Mouse (Mus musculus) kidney, adult 18-20 months (tissue): ENCODE measurements around the gene Rftn1.

ENCODE experiments used
- DNase-seq: peaks from one replicate; pipeline ENCODE4 v3.0.0; 2021

The Rftn1 gene

GRCm38 (mm10) chr17:49974996-49975395, 215.5 kb downstream of the Rftn1 start:
- DNase-seq: no peak

GRCm38 (mm10) chr17:49972164-49972563, 218.3 kb downstream of the Rftn1 start:
- no peak for DNase-seq

GRCm38 (mm10) chr17:49971057-49971456, 219.4 kb downstream of the Rftn1 start:
- no peak for DNase-seq

GRCm38 (mm10) chr17:49968467-49969207, 221.8 kb downstream of the Rftn1 start:
- peak; percentile 44 for DNase-seq

GRCm38 (mm10) chr17:49965846-49966762, 224.4 kb downstream of the Rftn1 start:
- DNase-seq: no peak

- DNase-seq: no peak
Measured at GRCm38 (mm10) chr17:49965035-49965434, 225.4 kb downstream of the Rftn1 start.

GRCm38 (mm10) chr17:49964471-49964870, 226.0 kb downstream of the Rftn1 start:
- no peak for DNase-seq

GRCm38 (mm10) chr17:49959021-49959420, 231.5 kb downstream of the Rftn1 start:
- DNase-seq: no peak

GRCm38 (mm10) chr17:49951856-49952607, 238.4 kb downstream of the Rftn1 start:
- DNase-seq: peak; percentile 6

GRCm38 (mm10) chr17:49951491-49951855, 239.0 kb downstream of the Rftn1 start:
- peak; percentile 72 for DNase-seq

GRCm38 (mm10) chr17:49942674-49943073, 247.8 kb downstream of the Rftn1 start:
- peak; percentile 25 for DNase-seq
